25 mouse cellular contexts compared by ENCODE assay signal in genomic region chr6:22634740-22635139, GRCm38 (mm10).
"Had no signal": no experiment of that assay in that cellular context is flagged by ENCODE, and none has a peak within 500 bp of the region (broad histone marks: within the 10 kb centered on the region; RNA-seq: fewer than 3 reads in every experiment).

No protein-coding gene starts in this region.

- H3K4me2 ChIP-seq: heart, embryonic 12.5 days; hindbrain, embryonic 12.5 days; hindbrain, embryonic 14.5 days; intestine, embryonic 15.5 days; limb, embryonic 13.5 days; limb, embryonic 15.5 days; liver, embryonic 12.5 days had no signal

- H3K27ac ChIP-seq: heart, embryonic 10.5 days; hindbrain, embryonic 10.5 days; hindbrain, embryonic 12.5 days; hindbrain, embryonic 14.5 days; intestine, embryonic 15.5 days; layer of hippocampus, adult 2 months; limb, embryonic 13.5 days; limb, embryonic 15.5 days; liver, embryonic 12.5 days; liver, embryonic 14.5 days had no signal

- H3K36me3 ChIP-seq: heart, embryonic 10.5 days; heart, embryonic 12.5 days; hindbrain, embryonic 10.5 days; hindbrain, embryonic 12.5 days; intestine, embryonic 15.5 days; limb, embryonic 13.5 days; limb, embryonic 15.5 days; liver, embryonic 12.5 days had no signal

- H3K9ac ChIP-seq: heart, embryonic 12.5 days; hindbrain, embryonic 12.5 days; hindbrain, embryonic 14.5 days; intestine, embryonic 15.5 days; limb, embryonic 13.5 days; limb, embryonic 15.5 days; liver, embryonic 12.5 days; liver, embryonic 14.5 days had no signal

- H3K27me3 ChIP-seq: heart, embryonic 12.5 days; hindbrain, embryonic 12.5 days; intestine, embryonic 15.5 days; limb, embryonic 13.5 days; limb, embryonic 15.5 days; liver, embryonic 12.5 days had no signal

- DNase-seq: gastrocnemius, postnatal 10 days; gastrocnemius, postnatal 25 days; heart, adult 18-20 months; heart, postnatal 10 days; heart, postnatal 4 days; kidney, adult 18-20 months; kidney, adult 8-10 months; kidney, postnatal 10 days; kidney, postnatal 25 days; kidney, postnatal 4 days; left cerebral cortex, postnatal 4 days had no signal

- H3K4me3 ChIP-seq: heart, embryonic 10.5 days; heart, embryonic 12.5 days; hindbrain, embryonic 10.5 days; hindbrain, embryonic 12.5 days; intestine, embryonic 15.5 days; layer of hippocampus, adult 2 months; limb, embryonic 13.5 days; limb, embryonic 15.5 days; liver, embryonic 12.5 days had no signal

- H3K9me3 ChIP-seq: heart, embryonic 10.5 days; heart, embryonic 12.5 days; hindbrain, embryonic 10.5 days; hindbrain, embryonic 12.5 days; intestine, embryonic 15.5 days; limb, embryonic 13.5 days; limb, embryonic 15.5 days; liver, embryonic 12.5 days had no signal

- H3K4me1 ChIP-seq: heart, embryonic 10.5 days; heart, embryonic 12.5 days; hindbrain, embryonic 10.5 days; hindbrain, embryonic 12.5 days; intestine, embryonic 15.5 days; limb, embryonic 13.5 days; limb, embryonic 15.5 days; liver, embryonic 12.5 days had no signal

- ATAC-seq: hindbrain, embryonic 16.5 days; inflammation-experienced regulatory T-cells, adult 6 months; intestine, embryonic 15.5 days; intestine, postnatal 0 days; liver, embryonic 12.5 days had no signal
